ENCODE assay signal across 23 mouse cellular contexts in genomic region chr8:118137846-118138245, GRCm38 (mm10).
DNase-seq lines count a peak whose midpoint lies in the region; ATAC-seq and TF ChIP-seq lines count a peak whose summit lies in the region.
"Had no signal": no experiment of that assay in that cellular context is flagged by ENCODE, and none has a peak within 500 bp of the region (broad histone marks: within the 10 kb centered on the region; RNA-seq: fewer than 3 reads in every experiment).

No protein-coding gene starts in this region.

- H3K36me3 ChIP-seq in C2C12 (ENCODE audit: control insufficient read depth, insufficient read depth), result no peaks in the 10 kb centered on the region
- no peaks in the 10 kb centered on the region for H3K36me3 ChIP-seq in limb, embryonic 13.5 days
- H3K36me3 ChIP-seq: embryonic facial prominence, embryonic 13.5 days; heart, embryonic 10.5 days; heart, embryonic 13.5 days; hindbrain, embryonic 12.5 days; hindbrain, embryonic 15.5 days had no signal

- H3K4me2 ChIP-seq in limb, embryonic 13.5 days (replicated peaks), result no peak overlapping the region
- H3K4me2 ChIP-seq: embryonic facial prominence, embryonic 13.5 days; heart, embryonic 13.5 days; hindbrain, embryonic 12.5 days; hindbrain, embryonic 15.5 days had no signal

- no peaks in the 10 kb centered on the region for H3K79me3 ChIP-seq in C2C12 (ENCODE audit: low read depth)

- H3K27me3 ChIP-seq in C2C12 (ENCODE audit: control insufficient read depth, insufficient read depth, insufficient read length), result no peaks in the 10 kb centered on the region
- H3K27me3 ChIP-seq in limb, embryonic 13.5 days, result no peaks in the 10 kb centered on the region
- H3K27me3 ChIP-seq: embryonic facial prominence, embryonic 13.5 days; heart, embryonic 13.5 days; hindbrain, embryonic 12.5 days; hindbrain, embryonic 15.5 days had no signal

- H3K9ac ChIP-seq in limb, embryonic 13.5 days, result no peak overlapping the region
- H3K9ac ChIP-seq: embryonic facial prominence, embryonic 13.5 days; forebrain, postnatal 0 days; heart, embryonic 13.5 days; hindbrain, embryonic 12.5 days; hindbrain, embryonic 15.5 days had no signal

- H3K4me1 ChIP-seq in limb, embryonic 13.5 days, result peaks cover 17% of the 10 kb centered on the region
- H3K4me1 ChIP-seq: hindbrain, embryonic 12.5 days; hindbrain, embryonic 15.5 days had no signal

- no peak overlapping the region for H3K4me3 ChIP-seq in C2C12 (ENCODE audit: insufficient read depth, poor library complexity, severe bottlenecking)
- no peak overlapping the region for H3K4me3 ChIP-seq in limb, embryonic 13.5 days
- H3K4me3 ChIP-seq: embryonic facial prominence, embryonic 13.5 days; heart, adult 2 months; heart, embryonic 10.5 days; heart, embryonic 13.5 days; hindbrain, embryonic 12.5 days; hindbrain, embryonic 15.5 days had no signal

- TF ChIP-seq CTCF in C2C12 (IDR thresholded peaks at IDR 0.05; ENCODE audit: control insufficient read depth, insufficient read depth, insufficient read length), result no peak

- no peaks in the 10 kb centered on the region for H3K79me2 ChIP-seq in C2C12 (ENCODE audit: control insufficient read depth, insufficient read depth)

- no peaks in the 10 kb centered on the region for H3K9me3 ChIP-seq in limb, embryonic 13.5 days
- H3K9me3 ChIP-seq: embryonic facial prominence, embryonic 13.5 days; heart, embryonic 10.5 days; heart, embryonic 13.5 days; hindbrain, embryonic 12.5 days; hindbrain, embryonic 15.5 days had no signal

- H3K27ac ChIP-seq in limb, embryonic 13.5 days, result peak overlapping the region; percentile 76
- H3K27ac ChIP-seq: embryonic facial prominence, embryonic 13.5 days; heart, adult 2 months; heart, embryonic 10.5 days; heart, embryonic 13.5 days; hindbrain, embryonic 12.5 days; hindbrain, embryonic 15.5 days had no signal

- peak; percentile 46 for DNase-seq in heart, adult 11 months
- DNase-seq in heart, postnatal 14 days, result no peak
- DNase-seq in frontal cortex, postnatal 25 days (ENCODE audit: low spot score in 2 of 2), result no peak
- no peak for DNase-seq in thymus, postnatal 4 days
- DNase-seq: adrenal gland, adult 2 months; adrenal gland, postnatal 14 days; B cell, adult 2 months; cerebellum, adult 11 months; cerebellum, adult 2 months; cerebellum, adult 9-11 months; cerebellum, postnatal 25 days; forebrain, postnatal 0 days; gastrocnemius, postnatal 25 days; heart, adult 2 months had no signal

- ATAC-seq in limb, embryonic 13.5 days (ENCODE audit: low FRiP score, low read depth), result peak; percentile 45; the same call in 1 of the 2 replicates
- ATAC-seq: CD4-positive, CD25-positive, alpha-beta regulatory T cell, adult 4 months; forebrain, embryonic 14.5 days; forebrain, postnatal 0 days had no signal

- 38% methylated on average over 3 of the region's 3 CpGs for WGBS in limb, embryonic 13.5 days

- intact Hi-C loops in heart, postnatal 14 days (cut with DNase I), result no loop called here

- no peak overlapping the region for H3ac ChIP-seq in C2C12 (ENCODE audit: control insufficient read depth, insufficient read length, low read depth)

TF ChIP-seq in C2C12, 6 proteins besides CTCF, POLR2A, EP300 and RAD21:
- TF ChIP-seq MYOD1 (IDR thresholded peaks at IDR 0.05; ENCODE audit: control insufficient read depth, insufficient read length, low read depth) (peak; percentile 63), MYOG (IDR thresholded peaks at IDR 0.05; ENCODE audit: control insufficient read depth, extremely low read depth, insufficient read length) (no peak)
